Mouse (Mus musculus): ENCODE data around the gene Ppt2. TPM values are rescaled to one million over a fixed set of nuclear protein-coding genes. Genes with fewer than 3 reads are reported as not detected.

The Ppt2 gene
- total RNA-seq, 2 experiments from 2014 or later = 2.9 to 21.3 TPM

DNA sequence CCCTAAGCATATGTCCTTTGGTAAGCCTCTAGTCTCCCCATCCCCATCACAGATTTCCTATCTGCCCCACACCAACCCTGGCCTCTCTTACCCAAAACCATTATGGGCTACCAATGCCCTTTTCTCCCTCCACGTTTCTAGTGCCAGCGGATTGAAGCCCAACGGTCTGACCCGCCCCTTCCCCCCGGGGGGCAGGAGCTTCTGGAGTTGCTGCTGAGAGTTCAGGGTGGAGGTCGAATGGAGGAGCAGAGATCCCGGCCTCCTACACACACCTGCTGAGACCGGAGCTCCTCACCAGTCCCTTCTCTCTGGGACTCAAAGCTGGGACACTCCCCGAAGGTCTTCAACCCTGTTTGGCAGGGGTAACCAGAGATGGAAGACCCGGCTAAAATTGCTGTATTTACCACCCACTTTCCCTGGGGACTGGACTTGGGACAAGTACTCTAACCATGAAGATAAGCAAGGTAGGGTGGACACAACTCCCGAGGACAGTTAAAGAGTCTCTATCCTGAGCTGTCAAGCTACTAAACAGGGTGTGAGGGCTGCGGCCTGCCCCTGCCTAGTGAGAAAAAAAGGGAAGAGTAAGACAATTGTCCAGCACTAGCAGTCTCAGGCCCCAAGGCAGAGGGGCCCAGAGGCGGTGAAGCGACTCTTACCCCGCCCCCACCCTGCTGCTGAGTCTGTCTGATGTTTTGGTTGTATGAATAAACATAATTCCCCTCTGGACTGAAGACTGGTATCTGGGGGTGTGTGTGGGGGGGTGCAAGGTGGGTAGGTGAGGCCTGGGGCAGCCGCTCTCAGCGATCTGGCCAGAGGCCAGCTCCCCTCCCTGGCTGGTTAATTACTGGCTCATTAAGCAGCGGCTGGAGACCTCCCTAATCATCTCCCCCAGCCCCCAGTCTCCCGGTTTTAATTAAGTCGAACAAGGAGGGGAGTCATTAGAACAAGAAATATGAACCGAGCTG lies 37.0 kb downstream of the Ppt2 start, which contains the start of gene Pbx2:
TSS of gene Pbx2 (plus strand) at position 238 of the 965 bp plus-strand sequence.
- ATAC-seq (replicated peaks; ENCODE audit: low FRiP score, poor library complexity, severe bottlenecking) = no peak

DNA sequence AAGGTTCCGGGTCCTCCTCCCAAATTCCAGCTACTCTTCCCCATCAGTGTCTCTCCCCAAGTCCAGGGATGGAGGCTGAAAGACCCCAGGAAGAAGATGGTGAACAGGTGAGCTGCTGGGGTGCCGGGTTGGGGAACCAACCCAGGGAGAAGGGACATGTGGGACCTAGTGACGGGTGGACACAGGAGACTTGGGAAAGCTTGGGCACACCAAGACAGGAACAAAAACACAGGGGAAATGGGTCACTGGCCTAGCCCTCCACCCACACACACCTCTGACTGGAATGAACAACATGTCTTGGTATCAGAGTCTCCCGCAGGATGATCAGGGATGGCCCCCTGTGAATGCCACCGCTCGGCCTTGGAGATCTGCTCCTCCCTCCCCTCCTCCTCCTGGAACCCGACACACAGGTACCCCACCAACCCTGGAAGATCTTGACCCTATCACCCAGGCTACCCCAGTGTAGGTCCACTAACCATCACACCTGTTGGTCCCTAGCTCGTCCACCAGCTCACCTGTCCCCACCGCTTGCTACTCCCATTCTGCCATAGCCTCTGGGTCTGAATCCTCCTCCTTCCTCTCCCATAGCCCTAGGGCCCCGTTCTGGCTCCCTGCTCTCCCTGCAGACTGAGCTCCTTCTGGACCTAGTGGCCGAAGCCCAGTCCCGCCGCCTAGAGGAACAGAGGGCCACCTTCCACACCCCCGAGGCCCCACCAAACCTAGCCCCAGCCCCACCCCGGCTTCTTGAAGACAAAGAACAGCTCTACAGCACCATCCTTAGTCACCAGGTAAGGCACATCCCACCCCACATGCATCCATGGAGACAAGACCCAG lies 37.9 kb downstream of the Ppt2 start:
- ATAC-seq (replicated peaks; ENCODE audit: low FRiP score, poor library complexity, severe bottlenecking) = no peak

DNA sequence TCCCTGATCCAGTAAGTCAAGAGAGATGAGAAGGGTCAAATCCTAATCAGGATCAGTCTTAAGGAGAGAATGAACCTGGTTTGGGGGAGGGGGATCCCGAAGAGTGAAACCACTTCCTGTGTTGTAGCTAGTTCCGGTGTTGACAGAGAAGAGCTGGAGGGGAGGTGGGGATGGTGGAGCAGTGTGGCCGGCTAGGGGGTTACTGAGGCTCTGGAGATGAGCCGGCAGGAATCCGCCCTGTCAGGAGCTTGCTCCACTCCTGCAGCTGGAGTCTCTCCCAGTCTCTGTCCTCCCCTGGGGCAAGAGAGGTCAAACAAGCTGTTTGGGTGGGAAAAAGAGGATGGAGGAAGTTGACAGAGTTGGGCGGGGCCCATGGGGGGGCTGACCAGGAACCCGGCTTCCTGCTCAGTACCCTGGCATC lies 38.6 kb downstream of the Ppt2 start, which contains the start of gene Gpsm3:
TSS of gene Gpsm3 (plus strand) at position 126 of the 421 bp plus-strand sequence.
- no peak for ATAC-seq (replicated peaks; ENCODE audit: low FRiP score, poor library complexity, severe bottlenecking)

DNA sequence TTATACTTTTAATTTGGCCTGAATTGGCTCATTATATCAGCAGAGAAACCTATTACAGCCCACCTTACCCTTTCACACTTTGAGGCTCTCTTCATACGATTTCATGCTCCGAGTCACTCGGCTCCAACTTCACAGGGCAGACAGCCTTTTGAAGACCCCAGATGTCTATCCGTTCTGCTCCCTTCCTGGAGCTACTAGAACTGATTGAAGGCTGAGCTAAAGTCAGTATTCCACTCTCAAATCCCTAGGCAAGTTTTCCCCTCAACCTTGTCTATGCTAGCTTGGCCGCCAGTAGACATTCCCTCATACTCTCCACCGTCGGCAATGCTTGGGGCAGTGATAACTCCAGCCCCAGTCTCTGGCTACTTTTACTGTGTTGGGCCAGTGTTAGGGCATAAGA lies 39.1 kb downstream of the Ppt2 start:
- ATAC-seq (replicated peaks; ENCODE audit: low FRiP score, poor library complexity, severe bottlenecking) = no peak

DNA sequence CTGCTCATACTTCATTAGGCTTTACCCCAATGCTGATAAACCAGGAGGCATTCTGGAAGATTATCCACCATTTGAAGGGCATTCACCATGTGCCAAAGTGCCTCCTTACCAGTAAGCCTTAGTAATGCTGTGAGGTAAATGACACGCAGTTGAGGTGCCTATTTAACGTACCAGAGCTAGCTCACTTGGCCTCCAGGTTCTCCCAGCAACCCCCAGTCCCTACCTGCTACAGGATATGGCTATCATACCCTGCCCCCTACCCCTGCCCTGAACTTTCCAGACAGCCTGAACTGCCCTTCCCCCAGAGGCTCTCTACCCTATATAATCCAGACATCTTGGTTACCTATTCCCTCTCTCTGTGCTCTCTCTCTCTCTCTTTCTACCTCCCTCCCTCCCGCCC lies 39.5 kb downstream of the Ppt2 start:
- ATAC-seq (replicated peaks; ENCODE audit: low FRiP score, poor library complexity, severe bottlenecking) = no peak

DNA sequence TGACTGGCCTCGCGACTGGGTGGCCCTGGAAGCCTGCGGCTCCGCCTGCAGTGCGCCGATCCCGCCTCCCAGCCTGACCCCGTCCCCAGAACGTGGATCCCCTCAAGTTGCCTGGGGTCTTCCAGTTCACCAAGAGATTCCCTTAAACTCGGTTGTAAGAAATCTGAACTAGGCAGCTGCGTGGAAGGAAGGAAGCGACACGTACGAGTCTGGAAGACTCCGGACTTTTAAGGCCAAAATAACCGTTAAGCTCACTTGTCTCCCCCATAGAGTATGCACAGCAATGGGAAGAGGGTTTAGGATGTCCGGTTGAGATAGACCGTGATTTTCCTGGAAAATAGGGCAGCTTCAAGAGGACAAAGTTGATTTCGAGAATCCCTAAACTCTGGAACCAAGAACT lies 40.5 kb downstream of the Ppt2 start:
- no peak for ATAC-seq (replicated peaks; ENCODE audit: low FRiP score, poor library complexity, severe bottlenecking)

DNA sequence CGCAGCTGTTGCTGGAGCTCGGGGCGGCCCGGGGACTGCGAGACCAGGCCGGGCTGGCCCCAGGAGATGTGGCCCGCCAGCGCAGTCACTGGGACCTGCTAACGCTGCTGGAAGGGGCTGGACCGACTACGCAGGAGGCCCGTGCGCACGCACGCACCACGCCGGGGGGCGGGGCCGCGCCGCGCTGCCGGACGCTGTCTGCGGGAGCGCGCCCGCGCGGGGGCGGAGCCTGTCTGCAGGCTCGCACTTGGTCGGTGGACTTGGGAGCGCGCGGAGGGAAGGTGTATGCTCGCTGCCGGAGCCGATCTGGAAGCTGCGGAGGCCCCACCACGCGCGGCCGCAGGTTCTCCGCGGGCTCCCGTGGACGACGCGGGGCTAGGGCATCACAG lies 40.9 kb downstream of the Ppt2 start:
- peak; percentile 77 for ATAC-seq (replicated peaks; ENCODE audit: low FRiP score, poor library complexity, severe bottlenecking)

DNA sequence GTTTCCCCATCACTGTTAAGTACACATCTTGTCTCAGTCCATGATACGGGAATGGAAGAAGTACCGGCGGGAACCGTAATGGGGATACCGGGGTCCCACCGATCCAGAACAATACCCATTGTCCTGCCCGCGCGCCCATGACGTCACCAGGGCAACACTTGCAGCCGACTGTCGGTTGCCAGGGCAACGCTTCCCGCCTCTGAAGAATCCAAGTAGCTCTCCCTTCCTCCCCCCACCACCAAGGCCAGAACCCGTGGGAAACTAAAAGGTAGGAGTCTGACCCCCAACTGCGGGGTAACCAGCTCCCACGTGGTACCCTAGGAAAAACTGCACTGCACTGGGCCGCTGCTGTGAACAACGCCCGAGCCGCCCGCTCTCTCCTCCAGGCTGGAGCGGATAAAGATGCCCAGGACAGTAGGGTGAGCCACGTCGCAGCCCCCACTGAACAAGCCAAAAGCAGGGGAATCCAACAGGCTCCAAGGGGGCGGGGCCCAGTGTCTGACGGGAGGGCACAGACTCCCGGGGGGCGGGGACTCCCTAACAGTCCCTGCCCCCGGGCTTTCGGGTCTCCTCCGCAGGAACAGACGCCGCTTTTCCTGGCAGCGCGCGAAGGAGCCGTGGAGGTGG lies 41.4 kb downstream of the Ppt2 start:
- ATAC-seq (replicated peaks; ENCODE audit: low FRiP score, poor library complexity, severe bottlenecking) = peak; percentile 67

DNA sequence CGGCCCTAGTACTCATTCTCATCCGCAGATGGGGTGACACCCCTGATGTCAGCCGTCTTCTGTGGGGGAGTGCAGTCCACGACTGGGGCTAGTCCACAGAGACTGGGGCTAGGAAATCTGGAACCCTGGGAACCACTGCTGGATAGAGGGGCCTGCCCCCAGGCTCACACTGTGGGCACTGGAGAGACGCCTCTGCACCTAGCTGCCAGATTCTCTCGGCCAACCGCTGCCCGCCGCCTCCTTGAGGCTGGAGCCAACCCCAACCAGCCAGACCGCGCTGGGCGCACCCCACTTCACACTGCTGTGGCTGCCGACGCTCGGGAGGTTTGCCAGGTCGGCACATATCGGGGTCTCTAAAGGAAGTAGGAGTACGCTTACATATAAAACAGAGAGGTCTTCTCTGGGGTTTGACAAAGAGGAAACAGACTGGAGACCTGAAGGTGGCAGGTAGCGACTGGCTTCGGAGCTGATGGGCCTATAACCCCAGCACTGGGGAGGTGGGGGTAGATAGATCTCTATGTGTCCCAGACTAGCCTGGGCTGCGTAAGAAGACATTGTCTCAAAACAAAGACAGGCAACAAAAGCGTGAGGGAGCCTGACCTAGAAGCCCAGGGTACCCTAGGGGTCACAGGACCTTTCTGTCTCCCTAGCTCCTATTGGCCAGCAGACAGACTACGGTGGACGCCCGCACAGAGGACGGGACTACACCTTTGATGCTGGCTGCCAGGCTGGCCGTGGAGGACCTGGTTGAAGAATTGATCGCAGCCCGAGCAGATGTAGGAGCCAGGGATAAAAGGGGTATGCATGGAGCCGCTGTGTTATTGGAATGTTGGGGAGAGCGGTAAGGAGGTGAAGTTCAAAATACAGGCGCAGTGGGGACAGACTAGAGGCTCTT lies 42.2 kb downstream of the Ppt2 start:
- ATAC-seq (replicated peaks; ENCODE audit: low FRiP score, poor library complexity, severe bottlenecking) = no peak

DNA sequence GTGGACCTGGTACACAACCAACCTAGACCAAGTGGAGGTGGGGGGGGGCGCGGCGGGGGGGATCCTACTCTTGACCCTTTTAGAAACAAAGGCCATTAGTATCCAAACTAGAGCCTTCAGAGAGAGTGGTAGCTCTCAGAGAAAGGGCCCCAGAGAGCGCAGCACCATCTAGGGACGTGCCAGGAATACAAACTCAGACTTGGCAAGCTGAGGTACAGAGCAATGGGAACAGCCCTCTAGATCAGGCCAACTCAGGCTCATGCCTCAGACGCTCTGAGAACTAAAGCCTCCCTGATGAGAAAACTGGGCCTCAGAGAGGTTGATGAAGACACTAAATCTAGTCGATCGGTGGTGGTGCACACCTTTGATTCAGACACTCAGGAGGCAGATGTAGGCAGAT lies 43.2 kb downstream of the Ppt2 start:
- no peak for ATAC-seq (replicated peaks; ENCODE audit: low FRiP score, poor library complexity, severe bottlenecking)

DNA sequence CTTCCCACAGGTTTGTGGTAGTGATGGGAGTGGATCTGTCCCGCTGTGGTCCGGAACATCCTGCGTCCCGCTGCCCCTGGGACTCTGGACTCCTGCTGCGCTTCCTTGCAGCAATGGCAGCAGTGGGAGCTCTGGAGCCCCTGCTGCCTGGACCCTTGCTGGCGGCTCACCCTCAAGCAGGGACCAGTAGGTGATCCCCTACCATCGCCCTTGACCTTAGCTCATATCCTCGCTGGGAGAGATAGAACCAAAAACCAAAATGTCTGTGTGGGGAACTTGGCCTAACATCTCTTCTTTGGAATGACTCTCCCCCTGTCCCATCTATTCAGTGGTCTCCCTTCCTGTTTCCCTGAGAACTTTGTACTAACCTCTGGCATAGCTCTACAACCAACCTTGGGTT lies 44.5 kb downstream of the Ppt2 start:
- ATAC-seq (replicated peaks; ENCODE audit: low FRiP score, poor library complexity, severe bottlenecking) = no peak

DNA sequence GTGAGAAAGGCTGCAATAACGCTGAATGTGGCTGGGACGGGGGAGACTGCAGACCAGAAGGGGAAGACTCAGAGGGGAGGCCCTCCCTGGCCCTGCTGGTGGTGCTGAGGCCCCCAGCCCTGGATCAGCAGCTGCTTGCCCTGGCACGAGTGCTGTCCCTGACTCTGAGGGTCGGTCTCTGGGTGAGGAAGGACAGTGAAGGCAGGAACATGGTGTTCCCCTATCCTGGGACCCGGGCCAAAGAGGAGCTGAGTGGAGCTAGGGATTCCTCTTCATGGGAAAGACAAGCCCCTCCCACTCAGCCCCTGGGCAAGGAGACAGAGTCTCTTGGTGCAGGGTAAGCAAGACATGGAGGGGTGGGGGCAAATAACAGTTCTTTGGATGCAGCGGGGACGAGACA lies 44.9 kb downstream of the Ppt2 start:
- no peak for ATAC-seq (replicated peaks; ENCODE audit: low FRiP score, poor library complexity, severe bottlenecking)

DNA sequence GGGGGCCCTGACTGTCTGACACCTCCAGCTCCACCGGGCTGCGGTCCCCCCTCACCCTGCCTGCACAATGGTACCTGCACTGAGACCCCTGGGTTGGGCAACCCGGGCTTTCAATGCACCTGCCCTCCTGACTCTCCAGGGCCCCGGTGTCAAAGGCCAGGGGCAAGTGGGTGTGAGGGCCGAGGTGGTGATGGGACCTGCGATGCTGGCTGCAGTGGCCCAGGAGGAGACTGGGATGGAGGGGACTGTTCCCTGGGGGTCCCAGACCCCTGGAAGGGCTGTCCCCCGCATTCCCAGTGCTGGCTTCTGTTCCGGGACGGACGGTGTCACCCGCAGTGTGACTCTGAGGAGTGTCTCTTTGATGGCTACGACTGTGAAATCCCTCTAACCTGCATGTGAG lies 45.8 kb downstream of the Ppt2 start:
- ATAC-seq (replicated peaks; ENCODE audit: low FRiP score, poor library complexity, severe bottlenecking) = no peak

DNA sequence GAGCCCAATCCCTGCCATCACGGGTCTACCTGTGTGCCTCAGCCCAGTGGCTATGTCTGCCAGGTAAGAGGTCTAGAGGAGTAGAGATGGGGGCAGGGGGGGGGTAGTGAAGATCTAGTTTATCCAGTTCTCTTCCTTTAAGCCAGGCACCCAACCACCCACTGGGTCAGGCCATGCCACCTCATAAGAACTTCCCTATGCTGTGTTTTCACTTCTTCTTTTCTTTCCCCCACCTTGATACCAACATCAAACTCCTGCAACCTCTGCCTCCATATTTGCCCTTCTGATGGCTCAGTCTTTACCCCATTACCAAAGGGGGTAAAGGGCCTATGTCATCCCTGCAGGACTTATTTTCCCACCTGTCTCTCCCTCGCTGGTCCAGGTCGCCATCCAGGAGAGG lies 50.2 kb downstream of the Ppt2 start:
- ATAC-seq (replicated peaks; ENCODE audit: low FRiP score, poor library complexity, severe bottlenecking) = no peak

DNA sequence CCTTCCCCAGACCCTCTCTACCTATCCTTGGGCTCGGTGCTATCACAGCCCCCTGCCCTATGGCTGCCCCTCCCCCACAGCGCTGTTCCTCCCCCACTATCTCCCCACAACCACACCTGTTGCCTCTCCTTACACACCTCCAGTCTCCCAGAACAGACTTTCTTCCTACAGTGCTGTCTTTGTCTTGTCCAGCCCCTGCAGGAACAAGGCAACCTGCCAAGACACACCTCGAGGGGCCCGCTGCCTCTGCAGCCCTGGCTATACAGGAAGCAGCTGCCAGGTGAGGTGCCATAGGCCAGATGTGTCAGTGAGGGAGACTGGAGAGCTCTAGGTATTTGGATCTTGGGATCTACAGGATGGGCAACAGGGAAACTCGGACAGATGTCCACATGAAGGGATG lies 51.7 kb downstream of the Ppt2 start:
- ATAC-seq (replicated peaks; ENCODE audit: low FRiP score, poor library complexity, severe bottlenecking) = no peak

DNA sequence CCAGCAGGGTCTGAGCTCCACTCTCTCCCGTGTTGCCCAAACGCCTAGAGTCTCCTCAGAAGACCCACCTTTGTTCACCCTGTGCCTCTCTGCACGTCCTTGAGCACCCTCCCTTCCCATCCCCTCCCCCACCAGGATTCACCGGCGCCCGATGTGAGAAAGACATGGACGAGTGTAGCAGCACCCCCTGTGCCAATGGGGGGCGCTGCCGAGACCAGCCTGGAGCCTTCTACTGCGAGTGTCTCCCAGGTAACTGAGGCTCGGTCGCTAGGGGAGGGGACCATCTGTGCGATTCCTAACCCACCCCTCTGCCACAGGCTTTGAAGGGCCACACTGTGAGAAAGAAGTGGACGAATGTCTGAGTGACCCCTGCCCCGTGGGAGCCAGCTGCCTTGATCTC lies 55.9 kb downstream of the Ppt2 start:
- no peak for ATAC-seq (replicated peaks; ENCODE audit: low FRiP score, poor library complexity, severe bottlenecking)

DNA sequence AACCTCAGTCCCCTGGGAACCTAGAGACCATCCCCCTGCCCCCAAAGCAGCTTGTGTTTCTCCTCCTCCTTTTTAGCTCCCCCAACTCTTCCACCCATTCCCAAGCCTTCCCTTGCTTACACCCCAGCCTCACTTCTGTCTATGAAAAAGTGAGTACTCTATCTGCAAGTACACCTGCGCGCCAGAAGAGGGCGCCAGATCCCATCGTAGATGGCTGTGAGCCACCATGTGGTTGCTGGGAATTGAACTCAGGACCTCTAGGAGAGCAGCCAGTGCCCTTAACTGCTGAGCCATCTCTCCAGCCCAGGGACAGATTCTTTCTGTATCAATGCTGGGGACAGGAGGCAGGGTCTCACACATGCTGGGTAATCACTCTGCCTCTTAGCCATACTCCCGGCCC lies 56.4 kb downstream of the Ppt2 start:
- ATAC-seq (replicated peaks; ENCODE audit: low FRiP score, poor library complexity, severe bottlenecking) = peak; percentile 45; the same call in 1 of the 2 replicates

DNA sequence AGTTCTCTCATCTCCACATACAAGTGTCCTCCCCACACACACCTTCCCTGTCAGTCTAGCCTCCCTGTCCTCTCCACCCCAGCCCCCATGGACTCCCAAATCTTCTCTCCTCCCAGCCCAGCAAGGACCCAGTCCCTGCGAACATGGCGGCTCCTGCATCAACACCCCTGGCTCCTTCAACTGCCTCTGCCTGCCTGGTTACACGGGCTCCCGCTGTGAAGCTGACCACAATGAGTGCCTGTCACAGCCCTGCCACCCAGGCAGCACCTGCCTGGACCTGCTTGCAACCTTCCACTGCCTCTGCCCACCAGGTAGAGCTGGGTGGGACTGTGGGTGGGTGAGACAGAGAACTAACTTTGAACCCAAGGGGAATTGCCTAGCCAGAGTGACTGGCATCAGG lies 58.4 kb downstream of the Ppt2 start:
- ATAC-seq (replicated peaks; ENCODE audit: low FRiP score, poor library complexity, severe bottlenecking) = no peak

DNA sequence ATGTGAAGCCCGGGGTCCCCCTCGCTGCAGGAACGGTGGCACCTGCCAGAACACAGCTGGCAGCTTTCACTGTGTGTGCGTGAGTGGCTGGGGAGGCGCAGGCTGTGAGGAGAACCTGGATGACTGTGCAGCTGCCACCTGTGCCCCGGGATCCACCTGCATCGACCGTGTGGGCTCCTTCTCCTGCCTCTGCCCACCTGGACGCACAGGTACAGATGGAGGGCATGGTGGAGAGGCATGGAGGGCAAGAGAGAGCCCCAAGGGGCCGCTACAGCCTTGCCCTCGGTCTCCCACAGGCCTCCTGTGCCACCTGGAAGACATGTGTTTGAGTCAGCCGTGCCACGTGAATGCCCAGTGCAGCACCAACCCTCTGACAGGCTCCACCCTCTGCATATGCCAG lies 59.9 kb downstream of the Ppt2 start:
- ATAC-seq (replicated peaks; ENCODE audit: low FRiP score, poor library complexity, severe bottlenecking) = no peak
